Mouse (Mus musculus) cortical plate, adult 2 months (tissue): ENCODE results near the gene Rab44.

ENCODE experiments used
- CTCF ChIP-seq: fragments of 200-500 bp; IDR thresholded peaks from 2 replicates; pipeline ENCODE4 v1.5.1; 2011; ENCODE audit warnings: mild to moderate bottlenecking, control low read depth, low read length; ENCODE audit not compliant: insufficient read depth; ENCODE audit errors: extremely low read depth
- POLR2A ChIP-seq: fragments of 200-500 bp; IDR thresholded peaks from 2 replicates; pipeline ENCODE4 v1.6.1; 2011; ENCODE audit warnings: mild to moderate bottlenecking, low read length, control low read depth; ENCODE audit not compliant: insufficient read depth; ENCODE audit errors: extremely low read depth

DNA sequence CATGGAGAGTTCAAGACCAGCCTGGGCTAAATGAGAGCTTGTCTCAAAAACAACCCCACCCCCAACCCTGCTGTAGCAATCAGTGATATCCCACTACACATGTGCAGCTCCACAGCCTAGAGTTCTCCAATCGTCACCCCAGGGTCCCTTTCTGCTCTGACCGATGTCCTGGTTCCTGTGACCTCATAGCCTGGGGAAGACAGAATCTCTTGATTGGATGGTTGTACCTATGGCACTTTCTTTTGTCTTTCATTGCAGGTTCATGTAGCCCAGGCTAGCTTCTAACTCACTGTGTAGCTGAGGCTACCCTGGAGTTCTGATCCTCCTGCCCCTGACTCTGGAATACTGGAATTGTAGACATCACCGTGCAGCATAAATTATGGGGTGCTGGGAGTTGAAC is 12.6 kb downstream of the Rab44 start:
- TF ChIP-seq POLR2A: no peak
- TF ChIP-seq CTCF: no peak
